Mouse (Mus musculus) limb, embryonic 11.5 days (tissue): ENCODE measurements around the gene Ccdc82. TPM values are rescaled to one million over a fixed set of nuclear protein-coding genes. Genes with fewer than 3 reads are reported as not detected.

Experiments used
- ATAC-seq: fragments of 200-750 bp; cut with Nextera tagmentation; 2 replicates; pipeline ENCODE4 v1.8.0; 2017; ENCODE audit warnings: low read depth; ENCODE audit not compliant: insufficient number of reproducible peaks, low FRiP score, low TSS enrichment
- DNase-seq: peaks from one replicate; pipeline ENCODE4 v3.0.0-alpha.2; 2015; ENCODE audit warnings: low spot score
- H3K27ac ChIP-seq: fragments of 300-500 bp; sonication (generic); replicated peaks from 2 replicates; pipeline ENCODE4 v1.5.1; 2014; ENCODE audit warnings: low read depth, mild to moderate bottlenecking, low read length
- H3K27me3 ChIP-seq: fragments of 300-500 bp; sonication (generic); 2 replicates; pipeline ENCODE4 v1.6.1; 2014; ENCODE audit warnings: mild to moderate bottlenecking, low read length, mixed read lengths; ENCODE audit not compliant: control insufficient read depth, insufficient read depth
- H3K36me3 ChIP-seq: fragments of 300-500 bp; sonication (generic); 2 replicates; pipeline ENCODE4 v1.6.1; 2014; ENCODE audit warnings: mild to moderate bottlenecking, low read length, moderate library complexity, mixed read lengths; ENCODE audit not compliant: control insufficient read depth, insufficient read depth
- H3K4me1 ChIP-seq: fragments of 300-500 bp; sonication (generic); 2 replicates; pipeline ENCODE4 v1.6.1; 2014; ENCODE audit warnings: low read length, mixed read lengths; ENCODE audit not compliant: control insufficient read depth, insufficient read depth
- H3K4me2 ChIP-seq: fragments of 300-500 bp; sonication (generic); 2 replicates; pipeline ENCODE4 v1.6.1; 2014; ENCODE audit warnings: low read depth, mild to moderate bottlenecking, moderate library complexity; ENCODE audit not compliant: severe bottlenecking
- H3K4me3 ChIP-seq: fragments of 300-500 bp; sonication (generic); 2 replicates; pipeline ENCODE4 v1.5.1; 2014; ENCODE audit warnings: low read depth, low read length
- H3K9ac ChIP-seq: fragments of 300-500 bp; sonication (generic); 2 replicates; pipeline ENCODE4 v1.6.1; 2014; ENCODE audit warnings: mild to moderate bottlenecking, low read length
- H3K9me3 ChIP-seq: fragments of 300-500 bp; sonication (generic); 2 replicates; pipeline ENCODE4 v1.6.1; 2016; ENCODE audit warnings: low read length; ENCODE audit not compliant: control insufficient read depth
- WGBS: fragments of 180-500 bp; shearing (Covaris S2); extraction: QIAGEN DNeasy Blood & Tissue Kit; methylation state at CpG from one replicate; pipeline ENCODE4 v1.1.7; 2014; 5-methylcytosine and 5-hydroxymethylcytosine counted together
- polyA plus RNA-seq: library from polyadenylated mRNA; unstranded; fragments of >200 nt; fragmentation: Nextera tagmentation; extraction: Ambion mirVana; gene quantifications from 2 replicates; pipeline ENCODE4 v1.2.1, GENCODE M21; 2014

Gene Ccdc82
- polyA plus RNA-seq, 1 experiment from 2014 or later = 6.0 TPM

GRCm38 (mm10) chr9:13242321-13242720, 4.4 kb upstream of the Ccdc82 start:
- Histone ChIP-seq H3K4me1 (0 out of 2 replicates have a peak, but pooled peaks cover 1% of the 10 kb centered on the region), H3K4me3 (no peak overlapping the region), H3K27ac (no peak overlapping the region), H3K9me3 (no peaks in the 10 kb centered on the region), H3K9ac (no peak overlapping the region), H3K27me3 (no peaks in the 10 kb centered on the region), H3K4me2 (no peak overlapping the region), H3K36me3 (no peaks in the 10 kb centered on the region)
- ATAC-seq (no peak), DNase-seq (no peak)

GRCm38 (mm10) chr9:13245481-13245880, 1.3 kb upstream of the Ccdc82 start, which contains the start of gene Jrkl:
TSS of gene Jrkl (minus strand) at chr9:13245829.
- peak; percentile 51 for DNase-seq
- H3K27ac ChIP-seq = no peak within 1 kb of the TSS
- H3K36me3 ChIP-seq = no peaks in the 10 kb centered on the region
- peak within 1 kb of the TSS; percentile 41; the same call in 1 of the 2 replicates for H3K9ac ChIP-seq
- 7% methylated on average over 10 of the region's 10 CpGs for WGBS
- H3K27me3 ChIP-seq = no peaks in the 10 kb centered on the region
- H3K4me3 ChIP-seq = peak within 1 kb of the TSS; percentile 42
- no peak for ATAC-seq
- 0 out of 2 replicates have a peak, but pooled peaks cover 3% of the 10 kb centered on the region for H3K4me1 ChIP-seq
- peak within 1 kb of the TSS; percentile 42 for H3K4me2 ChIP-seq
- H3K9me3 ChIP-seq = no peaks in the 10 kb centered on the region

- Histone ChIP-seq H3K27me3 (no peaks in the 10 kb centered on the region), H3K4me2 (no peak overlapping the region), H3K4me3 (no peak overlapping the region), H3K27ac (no peak overlapping the region), H3K9ac (no peak overlapping the region), H3K9me3 (no peaks in the 10 kb centered on the region), H3K4me1 (0 out of 2 replicates have a peak, but pooled peaks cover 3% of the 10 kb centered on the region), H3K36me3 (no peaks in the 10 kb centered on the region)
- DNase-seq = no peak
- WGBS = 95% methylated on average over 4 of the region's 4 CpGs
- ATAC-seq = no peak
Measured at GRCm38 (mm10) chr9:13248104-13248503, 1.3 kb downstream of the Ccdc82 start.

- ATAC-seq = no peak
- 78% methylated on average over 2 of the region's 2 CpGs for WGBS
Measured at GRCm38 (mm10) chr9:13251251-13251650, 4.5 kb downstream of the Ccdc82 start.

GRCm38 (mm10) chr9:13256726-13257125, 10.0 kb downstream of the Ccdc82 start:
- 95% methylated on average over 1 of the region's 1 CpGs for WGBS
- Histone ChIP-seq H3K9ac (no peak overlapping the region), H3K27me3 (no peaks in the 10 kb centered on the region), H3K4me2 (no peak overlapping the region), H3K27ac (no peak overlapping the region), H3K4me1 (no peaks in the 10 kb centered on the region), H3K36me3 (no peaks in the 10 kb centered on the region), H3K4me3 (no peak overlapping the region), H3K9me3 (no peaks in the 10 kb centered on the region)
- ATAC-seq (no peak), DNase-seq (no peak)

More at GRCm38 (mm10) chr9:13251251-13251650, 4.5 kb downstream of the Ccdc82 start:
- Histone ChIP-seq H3K27me3 (no peaks in the 10 kb centered on the region), H3K9me3 (no peaks in the 10 kb centered on the region), H3K4me2 (no peak overlapping the region), H3K4me3 (no peak overlapping the region), H3K36me3 (no peaks in the 10 kb centered on the region), H3K4me1 (0 out of 2 replicates have a peak, but pooled peaks cover 3% of the 10 kb centered on the region), H3K27ac (no peak overlapping the region), H3K9ac (no peak overlapping the region)
- no peak for DNase-seq

GRCm38 (mm10) chr9:13258173-13258572, 11.4 kb downstream of the Ccdc82 start:
- H3K4me3 ChIP-seq = no peak overlapping the region
- WGBS = 83% methylated on average over 2 of the region's 2 CpGs
- ATAC-seq = no peak
- DNase-seq = no peak
- H3K4me2 ChIP-seq = no peak overlapping the region
- H3K36me3 ChIP-seq = no peaks in the 10 kb centered on the region
- H3K4me1 ChIP-seq = no peaks in the 10 kb centered on the region
- no peaks in the 10 kb centered on the region for H3K27me3 ChIP-seq
- H3K9me3 ChIP-seq = no peaks in the 10 kb centered on the region
- no peak overlapping the region for H3K9ac ChIP-seq
- H3K27ac ChIP-seq = no peak overlapping the region

- no peak for ATAC-seq
- Histone ChIP-seq H3K4me1 (no peaks in the 10 kb centered on the region), H3K9me3 (no peaks in the 10 kb centered on the region), H3K27ac (no peak overlapping the region), H3K9ac (no peak overlapping the region), H3K27me3 (no peaks in the 10 kb centered on the region), H3K36me3 (no peaks in the 10 kb centered on the region), H3K4me2 (no peak overlapping the region), H3K4me3 (no peak overlapping the region)
- WGBS = 88% methylated on average over 3 of the region's 3 CpGs
- no peak for DNase-seq
Measured at GRCm38 (mm10) chr9:13260980-13261379, 14.2 kb downstream of the Ccdc82 start.

- Histone ChIP-seq H3K27me3 (no peaks in the 10 kb centered on the region), H3K4me2 (no peak overlapping the region), H3K36me3 (no peaks in the 10 kb centered on the region), H3K9ac (no peak overlapping the region), H3K4me1 (no peaks in the 10 kb centered on the region), H3K9me3 (no peaks in the 10 kb centered on the region), H3K27ac (no peak overlapping the region), H3K4me3 (no peak overlapping the region)
- ATAC-seq (no peak), DNase-seq (no peak)
- 94% methylated on average over 1 of the region's 1 CpGs for WGBS
Measured at GRCm38 (mm10) chr9:13273219-13273618, 26.5 kb downstream of the Ccdc82 start.

GRCm38 (mm10) chr9:13287482-13287881, 40.7 kb downstream of the Ccdc82 start:
- H3K36me3 ChIP-seq = no peaks in the 10 kb centered on the region
- no peaks in the 10 kb centered on the region for H3K27me3 ChIP-seq
- no peak overlapping the region for H3K27ac ChIP-seq
- 70% methylated on average over 2 of the region's 2 CpGs for WGBS
- DNase-seq (no peak), ATAC-seq (no peak)
- no peak overlapping the region for H3K4me2 ChIP-seq
- no peak overlapping the region for H3K9ac ChIP-seq
- no peaks in the 10 kb centered on the region for H3K9me3 ChIP-seq
- H3K4me1 ChIP-seq = no peaks in the 10 kb centered on the region
- H3K4me3 ChIP-seq = no peak overlapping the region
